Mouse (Mus musculus) MEL (cell line): ENCODE data around the gene Lrch3. TPM values are rescaled to one million over a fixed set of nuclear protein-coding genes. Genes with fewer than 3 reads are reported as not detected.

Experiments
- DNase-seq: peaks from one replicate; pipeline ENCODE4 v3.0.0; 2011; ENCODE audit warnings: low read depth, low spot score
- H3K27ac ChIP-seq: 2 replicates; pipeline ENCODE4 v1.5.1; 2012; ENCODE audit warnings: low read depth, mild to moderate bottlenecking, control low read depth, low read length, moderate library complexity; ENCODE audit not compliant: control insufficient read depth
- H3K27me3 ChIP-seq, 2 experiments: fragments of 150-350 bp in 1 of 2; sonication (generic) in 1 of 2; 2 replicates each; pipeline ENCODE4 v1.6.1; 2012; ENCODE audit warnings: low read length in 2 of 2, mild to moderate bottlenecking in 2 of 2, improper control_type of control experiment in 1 of 2, moderate library complexity in 1 of 2; ENCODE audit not compliant: insufficient read depth in 2 of 2, control insufficient read depth in 1 of 2
- H3K36me3 ChIP-seq, 2 experiments: 2 replicates each; pipeline ENCODE4 v1.6.1; 2012 to 2014; ENCODE audit warnings: low read length in 2 of 2, improper control_type of control experiment in 1 of 2, inconsistent platforms in 1 of 2, mild to moderate bottlenecking in 1 of 2; ENCODE audit not compliant: insufficient read depth in 2 of 2, control insufficient read depth in 1 of 2
- H3K4me1 ChIP-seq, 2 experiments: fragments of 150-350 bp in 1 of 2; sonication (generic) in 1 of 2; 2 replicates each; pipeline ENCODE4 v1.6.1; 2012; ENCODE audit warnings: low read length in 2 of 2, improper control_type of control experiment in 1 of 2, mild to moderate bottlenecking in 1 of 2; ENCODE audit not compliant: insufficient read depth in 2 of 2, control insufficient read depth in 1 of 2
- H3K4me3 ChIP-seq, 2 experiments: fragments of 150-350 bp in 1 of 2; sonication (generic) in 1 of 2; 2 replicates each; pipeline ENCODE4 v1.5.1; 2012; ENCODE audit warnings: low read depth in 2 of 2, low read length in 2 of 2, mild to moderate bottlenecking in 2 of 2, moderate library complexity in 2 of 2, control low read depth in 1 of 2, improper control_type of control experiment in 1 of 2; ENCODE audit not compliant: control insufficient read depth in 1 of 2, insufficient read depth in 1 of 2
- H3K79me2 ChIP-seq: 2 replicates; pipeline ENCODE4 v1.6.1; 2012; ENCODE audit warnings: mild to moderate bottlenecking, low read length, moderate library complexity; ENCODE audit not compliant: control insufficient read depth, poor library complexity, insufficient read depth
- H3K9ac ChIP-seq: 2 replicates; pipeline ENCODE4 v1.6.1; 2012; ENCODE audit warnings: low read depth, mild to moderate bottlenecking, control low read depth, low read length, moderate library complexity; ENCODE audit not compliant: control insufficient read depth, poor library complexity, severe bottlenecking
- H3K9me3 ChIP-seq: fragments of 150-350 bp; sonication (generic); replicated peaks from 2 replicates; pipeline ENCODE4 v1.6.1; 2012; ENCODE audit warnings: mild to moderate bottlenecking, low read length, improper control_type of control experiment, moderate library complexity; ENCODE audit not compliant: insufficient read depth
- BHLHE40 ChIP-seq: IDR thresholded peaks from 2 replicates; pipeline ENCODE4 v1.6.1; 2012; ENCODE audit warnings: low read depth, mild to moderate bottlenecking, inconsistent platforms, low read length, improper control_type of control experiment, borderline replicate concordance
- CHD1 ChIP-seq: IDR thresholded peaks from 2 replicates; pipeline ENCODE4 v1.6.1; 2012; ENCODE audit warnings: low read depth, mild to moderate bottlenecking, inconsistent platforms, low read length, improper control_type of control experiment
- CTCF ChIP-seq, 3 experiments: IDR thresholded peaks in 2 of 3; conservative IDR thresholded peaks in 1 of 3; 2 replicates each; pipeline ENCODE4 v1.5.1; 2011 to 2012; ENCODE audit warnings: low read length in 3 of 3, low read depth in 2 of 3, mild to moderate bottlenecking in 2 of 3, improper control_type of control experiment in 1 of 3, inconsistent platforms in 1 of 3, mixed read lengths in 1 of 3, moderate library complexity in 1 of 3; ENCODE audit not compliant: control insufficient read depth in 1 of 3, insufficient read depth in 1 of 3, poor library complexity in 1 of 3, severe bottlenecking in 1 of 3
- E2F4 ChIP-seq: IDR thresholded peaks from 2 replicates; pipeline ENCODE4 v1.6.1; 2011; ENCODE audit warnings: low read depth, low read length, improper control_type of control experiment, borderline replicate concordance
- ETS1 ChIP-seq: IDR thresholded peaks from 2 replicates; pipeline ENCODE4 v1.6.1; 2012; ENCODE audit warnings: low read depth, mild to moderate bottlenecking, inconsistent platforms, low read length, improper control_type of control experiment, moderate library complexity
- GATA1 ChIP-seq: IDR thresholded peaks from 2 replicates; pipeline ENCODE4 v1.6.1; 2011; ENCODE audit warnings: low read depth, low read length, improper control_type of control experiment
- HCFC1 ChIP-seq: IDR thresholded peaks from 2 replicates; pipeline ENCODE4 v1.6.1; 2012; ENCODE audit warnings: low read depth, mild to moderate bottlenecking, inconsistent platforms, low read length, improper control_type of control experiment, moderate library complexity
- MAZ ChIP-seq: IDR thresholded peaks from 2 replicates; pipeline ENCODE4 v1.6.1; 2012; ENCODE audit warnings: low read depth, mild to moderate bottlenecking, inconsistent platforms, low read length, improper control_type of control experiment
- POLR2AphosphoS2 ChIP-seq: IDR thresholded peaks from 2 replicates; pipeline ENCODE4 v1.6.1; 2011; ENCODE audit warnings: low read length, improper control_type of control experiment
- POLR2AphosphoS5 ChIP-seq: IDR thresholded peaks from 2 replicates; pipeline ENCODE4 v1.6.1; 2012; ENCODE audit warnings: low read depth, borderline replicate concordance, mild to moderate bottlenecking, inconsistent platforms, low read length, moderate library complexity, mixed read lengths
- RAD21 ChIP-seq: IDR thresholded peaks from 2 replicates; pipeline ENCODE4 v1.6.1; 2011; ENCODE audit warnings: mild to moderate bottlenecking, low read depth, low read length, improper control_type of control experiment
- SIN3A ChIP-seq: IDR thresholded peaks from 2 replicates; pipeline ENCODE4 v1.6.1; 2012; ENCODE audit warnings: low read length, improper control_type of control experiment, inconsistent platforms
- SMC3 ChIP-seq: IDR thresholded peaks from 2 replicates; pipeline ENCODE4 v1.6.1; 2011; ENCODE audit warnings: low read depth, low read length, improper control_type of control experiment
- USF1 ChIP-seq: IDR thresholded peaks from 2 replicates; pipeline ENCODE4 v1.6.1; 2014; ENCODE audit warnings: low read depth, mild to moderate bottlenecking, inconsistent platforms, low read length, improper control_type of control experiment, moderate library complexity
- USF2 ChIP-seq, 2 experiments: IDR thresholded peaks; 2 replicates each; pipeline ENCODE4 v1.6.1; 2011 to 2012; ENCODE audit warnings: improper control_type of control experiment in 2 of 2, low read length in 2 of 2, borderline replicate concordance in 1 of 2, inconsistent platforms in 1 of 2, low read depth in 1 of 2, mild to moderate bottlenecking in 1 of 2; ENCODE audit not compliant: insufficient read depth in 1 of 2
- ZNF384 ChIP-seq: IDR thresholded peaks from 2 replicates; pipeline ENCODE4 v1.6.1; 2012; ENCODE audit warnings: low read depth, mild to moderate bottlenecking, inconsistent platforms, low read length, improper control_type of control experiment
- polyA plus RNA-seq, 2 experiments: library from polyadenylated mRNA; stranded (reverse) in 1 of 2; unstranded in 1 of 2; fragments of >175 nt in 1 of 2; fragments of >200 nt in 1 of 2; gene quantifications; 2 replicates each; pipeline versions ENCODE4 v1.2.1 to v1.2.4; 2012; ENCODE audit warnings: low replicate concordance in 2 of 2, low read depth in 1 of 2; ENCODE audit not compliant: insufficient read length in 2 of 2, insufficient read depth in 1 of 2, missing spikeins in 1 of 2
- total RNA-seq: library from RNA; depleted of rRNA; stranded (reverse); fragments of 300-350 nt; gene quantifications from 2 replicates; pipeline ENCODE4 v1.2.3, GENCODE M21; 2012

Lrch3 gene
- total and polyA plus RNA-seq, 3 experiments: 8.6 to 17.0 TPM; not detected in 1

DNA sequence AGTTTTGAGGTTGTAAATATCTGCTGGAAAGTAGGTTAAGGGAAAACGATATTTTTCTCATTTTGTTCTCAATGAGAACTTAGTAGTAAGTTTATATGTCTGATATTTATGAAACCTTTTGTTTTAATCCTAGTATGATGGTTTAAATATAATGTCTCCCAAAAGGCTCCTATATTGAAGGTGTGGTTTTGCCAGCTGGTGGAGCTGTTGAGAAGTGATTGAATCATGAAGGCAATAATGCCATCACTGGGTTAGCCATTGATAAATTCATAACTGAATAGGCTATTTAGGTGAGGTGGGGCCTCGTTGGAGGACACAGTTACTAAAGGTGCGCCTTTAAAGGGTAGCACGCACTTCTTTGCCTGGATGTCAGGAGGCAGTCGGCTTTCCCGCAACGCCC lies 32.4 kb upstream of the Lrch3 start:
- TF ChIP-seq BHLHE40 (no peak), GATA1 (no peak), CTCF (IDR thresholded peaks at IDR 0.05 in 2 of 3, conservative IDR thresholded peaks at IDR 0.05 in 1 of 3; ENCODE audit: control insufficient read depth in 1 of 3, insufficient read depth in 1 of 3, low read depth in 2 of 3, low read length in 3 of 3, poor library complexity in 1 of 3, severe bottlenecking in 1 of 3) (peak in 1 of 3 experiments; percentile 33; a peak in 2 of 6 replicates), MAZ (no peak), E2F4 (no peak), USF1 (no peak), CHD1 (no peak), ETS1 (no peak), POLR2AphosphoS5 (no peak), SIN3A (no peak), HCFC1 (no peak), RAD21 (peak; percentile 10), POLR2AphosphoS2 (no peak)
- peaks cover 29% of the 10 kb centered on the region for H3K79me2 ChIP-seq
- peaks cover 8 to 10% of the 10 kb centered on the region in 2 experiments for H3K36me3 ChIP-seq
- H3K9me3 ChIP-seq: no peaks in the 10 kb centered on the region
- DNase-seq: no peak
- no peak overlapping the region for H3K9ac ChIP-seq
- H3K27me3 ChIP-seq: no peaks in the 10 kb centered on the region
- no peak overlapping the region for H3K27ac ChIP-seq
- no peak overlapping the region for H3K4me3 ChIP-seq
- peaks cover 0 to 7% of the 10 kb centered on the region in 2 experiments; a peak in 3 of 4 replicates for H3K4me1 ChIP-seq

DNA sequence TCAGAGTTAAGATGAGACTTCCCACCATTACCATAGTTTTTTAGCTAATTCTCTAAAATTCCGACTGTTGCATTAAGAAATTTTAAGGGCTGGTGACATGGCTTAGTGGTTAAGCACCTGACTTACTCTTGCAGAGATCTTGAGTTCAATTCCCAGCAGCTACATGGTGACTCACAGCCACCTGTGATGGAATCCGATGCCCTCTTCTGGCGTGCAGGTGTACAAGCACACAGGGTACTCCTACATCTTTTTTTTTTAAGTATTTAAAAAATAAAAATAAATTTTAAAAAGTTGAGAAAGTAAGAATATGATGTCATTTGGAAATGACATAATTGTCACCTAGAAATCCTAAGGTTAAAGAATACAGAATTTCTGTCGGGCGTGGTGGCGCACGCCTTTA lies 25.9 kb upstream of the Lrch3 start:
- H3K9ac ChIP-seq: no peak overlapping the region
- no peak overlapping the region for H3K4me3 ChIP-seq
- no peaks in the 10 kb centered on the region for H3K9me3 ChIP-seq
- peak; percentile 43 for DNase-seq
- peaks cover 0 to 21% of the 10 kb centered on the region in 2 experiments; a peak in 2 of 4 replicates for H3K36me3 ChIP-seq
- TF ChIP-seq ZNF384: no peak
- peak; percentile 25 for TF ChIP-seq RAD21
- no peak for TF ChIP-seq ETS1
- peak; percentile 40 for TF ChIP-seq SMC3
- TF ChIP-seq CTCF (IDR thresholded peaks at IDR 0.05 in 2 of 3, conservative IDR thresholded peaks at IDR 0.05 in 1 of 3; ENCODE audit: control insufficient read depth in 1 of 3, insufficient read depth in 1 of 3, low read depth in 2 of 3, low read length in 3 of 3, poor library complexity in 1 of 3, severe bottlenecking in 1 of 3): peak in 2 of 3 experiments; percentile 39 to 51; a peak in 4 of 6 replicates
- no peak for TF ChIP-seq USF2 (IDR thresholded peaks at IDR 0.05; ENCODE audit: borderline replicate concordance in 1 of 2, insufficient read depth in 1 of 2, low read depth in 1 of 2, low read length in 2 of 2)
- TF ChIP-seq, all 39 proteins: peak for 3
- no peaks in the 10 kb centered on the region for H3K27me3 ChIP-seq
- peaks cover 4% of the 10 kb centered on the region for H3K79me2 ChIP-seq
- H3K4me1 ChIP-seq: no peaks in the 10 kb centered on the region
- no peak overlapping the region for H3K27ac ChIP-seq
